Mouse (Mus musculus): ENCODE data around the gene Nr1d1. TPM values are rescaled to one million over a fixed set of nuclear protein-coding genes. Genes with fewer than 3 reads are reported as not detected.
A peak's percentile ranks its signal among the peaks of the same experiment; 100 is the strongest.

The Nr1d1 gene
- polyA plus RNA-seq, 1 experiment from 2014 or later = 0.69 TPM

GRCm38 (mm10) chr11:98725926-98726506 is 49.1 kb downstream of the Nr1d1 start:
- ATAC-seq (replicated peaks; ENCODE audit: insufficient number of reproducible peaks, low FRiP score, low TSS enrichment, low read depth) = no peak
- H3K4me1 ChIP-seq (ENCODE audit: control insufficient read depth, insufficient read depth, low read length) = peaks cover 2% of the 10 kb centered on the region; the same call in 1 of the 2 replicates
- no peak for DNase-seq (ENCODE audit: low spot score)
- no peaks in the 10 kb centered on the region; the same call in 1 of the 2 replicates for H3K36me3 ChIP-seq (replicated peaks; ENCODE audit: control insufficient read depth, insufficient read depth, low read depth, low read length)
- H3K4me3 ChIP-seq (ENCODE audit: low read depth, low read length) = no peak overlapping the region
- H3K9ac ChIP-seq (replicated peaks; ENCODE audit: low read length) = no peak overlapping the region
- H3K27ac ChIP-seq (replicated peaks; ENCODE audit: low read depth, low read length) = no peak overlapping the region
- no peaks in the 10 kb centered on the region for H3K27me3 ChIP-seq (ENCODE audit: control insufficient read depth, insufficient read depth, low read length)
- H3K9me3 ChIP-seq (replicated peaks; ENCODE audit: control insufficient read depth, low read length) = no peaks in the 10 kb centered on the region
- WGBS = 95% methylated on average over 15 of the region's 15 CpGs
- no peak overlapping the region for H3K4me2 ChIP-seq (ENCODE audit: low read depth, low read length)

- no peak overlapping the region for H3K27ac ChIP-seq (replicated peaks; ENCODE audit: low read depth, low read length)
- H3K36me3 ChIP-seq (replicated peaks; ENCODE audit: control insufficient read depth, insufficient read depth, low read depth, low read length) = no peaks in the 10 kb centered on the region; the same call in 1 of the 2 replicates
- no peaks in the 10 kb centered on the region for H3K4me1 ChIP-seq (ENCODE audit: control insufficient read depth, insufficient read depth, low read length)
- 84% methylated on average over 7 of the region's 7 CpGs for WGBS
- no peaks in the 10 kb centered on the region for H3K9me3 ChIP-seq (replicated peaks; ENCODE audit: control insufficient read depth, low read length)
- ATAC-seq (replicated peaks; ENCODE audit: insufficient number of reproducible peaks, low FRiP score, low TSS enrichment, low read depth) (no peak), DNase-seq (ENCODE audit: low spot score) (no peak)
- no peak overlapping the region for H3K4me2 ChIP-seq (ENCODE audit: low read depth, low read length)
- H3K4me3 ChIP-seq (ENCODE audit: low read depth, low read length) = no peak overlapping the region
- H3K27me3 ChIP-seq (ENCODE audit: control insufficient read depth, insufficient read depth, low read length) = no peaks in the 10 kb centered on the region
- H3K9ac ChIP-seq (replicated peaks; ENCODE audit: low read length) = no peak overlapping the region
Observed at GRCm38 (mm10) chr11:98723098-98723497, 52.0 kb downstream of the Nr1d1 start.

GRCm38 (mm10) chr11:98721458-98722226 is 53.5 kb downstream of the Nr1d1 start:
- no peaks in the 10 kb centered on the region; the same call in 1 of the 2 replicates for H3K36me3 ChIP-seq (replicated peaks; ENCODE audit: control insufficient read depth, insufficient read depth, low read depth, low read length)
- H3K27ac ChIP-seq (replicated peaks; ENCODE audit: low read depth, low read length) = no peak overlapping the region
- H3K4me1 ChIP-seq (ENCODE audit: control insufficient read depth, insufficient read depth, low read length) = no peaks in the 10 kb centered on the region
- no peaks in the 10 kb centered on the region for H3K27me3 ChIP-seq (ENCODE audit: control insufficient read depth, insufficient read depth, low read length)
- no peak overlapping the region for H3K4me3 ChIP-seq (ENCODE audit: low read depth, low read length)
- H3K4me2 ChIP-seq (ENCODE audit: low read depth, low read length) = no peak overlapping the region
- peak overlapping the region; percentile 7; the same call in 1 of the 2 replicates for H3K9ac ChIP-seq (replicated peaks; ENCODE audit: low read length)
- DNase-seq (ENCODE audit: low spot score) (peak; percentile 48), ATAC-seq (replicated peaks; ENCODE audit: insufficient number of reproducible peaks, low FRiP score, low TSS enrichment, low read depth) (no peak)
- no peaks in the 10 kb centered on the region for H3K9me3 ChIP-seq (replicated peaks; ENCODE audit: control insufficient read depth, low read length)
- WGBS = 63% methylated on average over 24 of the region's 24 CpGs

- H3K4me1 ChIP-seq (ENCODE audit: control insufficient read depth, insufficient read depth, low read length) = no peaks in the 10 kb centered on the region
- H3K4me3 ChIP-seq (ENCODE audit: low read depth, low read length) = no peak overlapping the region
- ATAC-seq (replicated peaks; ENCODE audit: insufficient number of reproducible peaks, low FRiP score, low TSS enrichment, low read depth) = no peak
- no peaks in the 10 kb centered on the region for H3K27me3 ChIP-seq (ENCODE audit: control insufficient read depth, insufficient read depth, low read length)
- DNase-seq (ENCODE audit: low spot score) = no peak
- no peaks in the 10 kb centered on the region; the same call in 1 of the 2 replicates for H3K36me3 ChIP-seq (replicated peaks; ENCODE audit: control insufficient read depth, insufficient read depth, low read depth, low read length)
- no peak overlapping the region for H3K9ac ChIP-seq (replicated peaks; ENCODE audit: low read length)
- no peak overlapping the region for H3K4me2 ChIP-seq (ENCODE audit: low read depth, low read length)
- H3K9me3 ChIP-seq (replicated peaks; ENCODE audit: control insufficient read depth, low read length) = no peaks in the 10 kb centered on the region
- no peak overlapping the region for H3K27ac ChIP-seq (replicated peaks; ENCODE audit: low read depth, low read length)
- WGBS = 69% methylated on average over 2 of the region's 2 CpGs
Observed at GRCm38 (mm10) chr11:98720756-98721155, 54.4 kb downstream of the Nr1d1 start.

Other genes starting within 250 kb of the Nr1d1 start
- gene Ikzf3, start 229.3 kb downstream of the Nr1d1 start, polyA plus RNA-seq (2014; fragmentation: Nextera tagmentation; extraction: Ambion mirVana) = 0.07 TPM in 1 of 2 replicates, not detected in the other
- 0.24 TPM in 1 of 2 replicates, not detected in the other for gene Zpbp2, start 224.2 kb downstream of the Nr1d1 start, polyA plus RNA-seq (2014; fragmentation: Nextera tagmentation; extraction: Ambion mirVana)
- gene Ormdl3, start 188.0 kb downstream of the Nr1d1 start, polyA plus RNA-seq (2014; fragmentation: Nextera tagmentation; extraction: Ambion mirVana) = 8.0 and 9.3 TPM in 2 replicates
- gene Lrrc3c, start 177.0 kb downstream of the Nr1d1 start, polyA plus RNA-seq (2014; fragmentation: Nextera tagmentation; extraction: Ambion mirVana) = not detected in 2 replicates
- gene Gm12355, start 149.7 kb downstream of the Nr1d1 start, polyA plus RNA-seq (2014; fragmentation: Nextera tagmentation; extraction: Ambion mirVana) = 0.83 and 1.2 TPM in 2 replicates
- gene Gsdma3, start 149.0 kb downstream of the Nr1d1 start, polyA plus RNA-seq (2014; fragmentation: Nextera tagmentation; extraction: Ambion mirVana) = not detected in 2 replicates
- not detected in 2 replicates for gene Gsdma2, start 128.6 kb downstream of the Nr1d1 start, polyA plus RNA-seq (2014; fragmentation: Nextera tagmentation; extraction: Ambion mirVana)
- gene Gsdma, start 111.0 kb downstream of the Nr1d1 start, polyA plus RNA-seq (2014; fragmentation: Nextera tagmentation; extraction: Ambion mirVana) = 0.07 TPM in 1 of 2 replicates, not detected in the other
- gene Psmd3, start 92.8 kb downstream of the Nr1d1 start, polyA plus RNA-seq (2014; fragmentation: Nextera tagmentation; extraction: Ambion mirVana) = 141 and 153 TPM in 2 replicates
- not detected in 2 replicates for gene Csf3, start 74.1 kb downstream of the Nr1d1 start, polyA plus RNA-seq (2014; fragmentation: Nextera tagmentation; extraction: Ambion mirVana)
- 54.8 and 55.1 TPM in 2 replicates for gene Med24, start 45.9 kb downstream of the Nr1d1 start, polyA plus RNA-seq (2014; fragmentation: Nextera tagmentation; extraction: Ambion mirVana)
- 19.7 and 20.3 TPM in 2 replicates for gene Thra, start 34.7 kb downstream of the Nr1d1 start, polyA plus RNA-seq (2014; fragmentation: Nextera tagmentation; extraction: Ambion mirVana)
- 20.2 and 22.0 TPM in 2 replicates for gene Msl1, start 20.2 kb upstream of the Nr1d1 start, polyA plus RNA-seq (2014; fragmentation: Nextera tagmentation; extraction: Ambion mirVana)
- 41.9 and 44.3 TPM in 2 replicates for gene Casc3, start 29.6 kb upstream of the Nr1d1 start, polyA plus RNA-seq (2014; fragmentation: Nextera tagmentation; extraction: Ambion mirVana)
- gene Rapgefl1, start 61.5 kb upstream of the Nr1d1 start, polyA plus RNA-seq (2014; fragmentation: Nextera tagmentation; extraction: Ambion mirVana) = 1.1 TPM in 2 replicates
- 4.4 and 4.6 TPM in 2 replicates for gene Wipf2, start 88.3 kb upstream of the Nr1d1 start, polyA plus RNA-seq (2014; fragmentation: Nextera tagmentation; extraction: Ambion mirVana)
- gene Cdc6, start 132.5 kb upstream of the Nr1d1 start, polyA plus RNA-seq (2014; fragmentation: Nextera tagmentation; extraction: Ambion mirVana) = 55.4 and 57.1 TPM in 2 replicates
- gene Rara, start 152.5 kb upstream of the Nr1d1 start, polyA plus RNA-seq (2014; fragmentation: Nextera tagmentation; extraction: Ambion mirVana) = 32.7 and 40.2 TPM in 2 replicates
- gene Gjd3, start 207.7 kb upstream of the Nr1d1 start, polyA plus RNA-seq (2014; fragmentation: Nextera tagmentation; extraction: Ambion mirVana) = 0.25 and 0.43 TPM in 2 replicates
- gene Top2a, start 248.9 kb upstream of the Nr1d1 start, polyA plus RNA-seq (2014; fragmentation: Nextera tagmentation; extraction: Ambion mirVana) = 397 and 439 TPM in 2 replicates

Data from embryonic facial prominence, embryonic 11.5 days (tissue).